Mouse (Mus musculus) B cell, adult (primary cell): ENCODE measurements around the gene Arhgef5. TPM values are rescaled to one million over a fixed set of nuclear protein-coding genes. Genes with fewer than 3 reads are reported as not detected.

Experiments
- total RNA-seq: library from RNA; stranded (reverse); gene quantifications from 4 replicates; pipeline ENCODE4 v1.2.4, GENCODE M21; 2023; ENCODE audit not compliant: inconsistent age

The Arhgef5 gene
- 0.09 to 0.51 TPM (median 0.16 TPM) in 3 of 4 replicates, not detected in the other for total RNA-seq

GRCm38 (mm10) chr6:43265363-43266041 lies at the start of gene Arhgef5:
TSS of gene Arhgef5 (plus strand) at chr6:43265582.

GRCm38 (mm10) chr6:43231255-43231654 lies 34.1 kb upstream of the Arhgef5 start, which contains the start of gene Olfr47:
TSS of gene Olfr47 (plus strand) at chr6:43231529.

GRCm38 (mm10) chr6:43309454-43309853 lies 44.1 kb downstream of the Arhgef5 start, which contains the start of gene Nobox:
TSS of gene Nobox (minus strand) at chr6:43309554.

Other genes with a start within 250 kb of the Arhgef5 start
- gene Olfr441, start 159.2 kb upstream of the Arhgef5 start, total RNA-seq = not detected in 4 replicates
- not detected in 4 replicates for gene Olfr237-ps1, start 119.0 kb upstream of the Arhgef5 start, total RNA-seq
- gene Olfr437, start 102.3 kb upstream of the Arhgef5 start, total RNA-seq = not detected in 4 replicates
- gene Olfr13, start 93.4 kb upstream of the Arhgef5 start, total RNA-seq = not detected in 4 replicates
- gene Olfr435, start 68.4 kb upstream of the Arhgef5 start, total RNA-seq = not detected in 4 replicates
- not detected in 4 replicates for gene Olfr434, start 52.6 kb upstream of the Arhgef5 start, total RNA-seq
- gene Olfr47, start 34.1 kb upstream of the Arhgef5 start, total RNA-seq = not detected in 4 replicates
- not detected in 4 replicates for gene Nobox, start 44.0 kb downstream of the Arhgef5 start, total RNA-seq